Mouse (Mus musculus) heart, embryonic 13.5 days (tissue): ENCODE data around the gene Cacna2d1. TPM values are rescaled to one million over a fixed set of nuclear protein-coding genes. Genes with fewer than 3 reads are reported as not detected.

Experiments used
- ATAC-seq: fragments of 200-750 bp; cut with Nextera tagmentation; 2 replicates; pipeline ENCODE4 v1.8.0; 2017; ENCODE audit warnings: moderate TSS enrichment; ENCODE audit not compliant: insufficient number of reproducible peaks, low FRiP score, low TSS enrichment; ENCODE audit errors: extremely low read depth
- H3K27ac ChIP-seq: fragments of 300-500 bp; sonication (generic); replicated peaks from 2 replicates; pipeline ENCODE4 v1.5.1; 2015; ENCODE audit warnings: moderate library complexity, mild to moderate bottlenecking, inconsistent platforms
- H3K27me3 ChIP-seq: fragments of 300-500 bp; sonication (generic); replicated peaks from 2 replicates; pipeline ENCODE4 v1.6.1; 2015; ENCODE audit warnings: mild to moderate bottlenecking, inconsistent platforms
- H3K36me3 ChIP-seq: fragments of 300-500 bp; sonication (generic); 2 replicates; pipeline ENCODE4 v1.6.1; 2015; ENCODE audit warnings: mild to moderate bottlenecking, inconsistent platforms
- H3K4me1 ChIP-seq: fragments of 300-500 bp; sonication (generic); 2 replicates; pipeline ENCODE4 v1.6.1; 2015; ENCODE audit warnings: inconsistent platforms
- H3K4me2 ChIP-seq: fragments of 300-500 bp; sonication (generic); 2 replicates; pipeline ENCODE4 v1.6.1; 2015; ENCODE audit warnings: inconsistent platforms, mild to moderate bottlenecking, moderate library complexity
- H3K4me3 ChIP-seq: fragments of 300-500 bp; sonication (generic); 2 replicates; pipeline ENCODE4 v1.5.1; 2015; ENCODE audit warnings: moderate library complexity, mild to moderate bottlenecking, inconsistent platforms
- H3K9ac ChIP-seq: fragments of 300-500 bp; sonication (generic); 2 replicates; pipeline ENCODE4 v1.6.1; 2015; ENCODE audit warnings: inconsistent platforms, mild to moderate bottlenecking, moderate library complexity
- H3K9me3 ChIP-seq: fragments of 300-500 bp; sonication (generic); 2 replicates; pipeline ENCODE4 v1.6.1; 2016; ENCODE audit warnings: inconsistent platforms
- WGBS: fragments of 180-500 bp; shearing (Covaris S2); methylation state at CpG from one replicate; pipeline ENCODE4 v1.1.7; 2015; ENCODE audit warnings: mixed read lengths; 5-methylcytosine and 5-hydroxymethylcytosine counted together
- polyA plus RNA-seq: library from polyadenylated mRNA; unstranded; fragments of >200 nt; fragmentation: Nextera tagmentation; extraction: Ambion mirVana; gene quantifications from 2 replicates; pipeline ENCODE4 v1.2.1, GENCODE M21; 2015

Cacna2d1 gene
- polyA plus RNA-seq, 1 experiment from 2014 or later, result 17.7 TPM

DNA sequence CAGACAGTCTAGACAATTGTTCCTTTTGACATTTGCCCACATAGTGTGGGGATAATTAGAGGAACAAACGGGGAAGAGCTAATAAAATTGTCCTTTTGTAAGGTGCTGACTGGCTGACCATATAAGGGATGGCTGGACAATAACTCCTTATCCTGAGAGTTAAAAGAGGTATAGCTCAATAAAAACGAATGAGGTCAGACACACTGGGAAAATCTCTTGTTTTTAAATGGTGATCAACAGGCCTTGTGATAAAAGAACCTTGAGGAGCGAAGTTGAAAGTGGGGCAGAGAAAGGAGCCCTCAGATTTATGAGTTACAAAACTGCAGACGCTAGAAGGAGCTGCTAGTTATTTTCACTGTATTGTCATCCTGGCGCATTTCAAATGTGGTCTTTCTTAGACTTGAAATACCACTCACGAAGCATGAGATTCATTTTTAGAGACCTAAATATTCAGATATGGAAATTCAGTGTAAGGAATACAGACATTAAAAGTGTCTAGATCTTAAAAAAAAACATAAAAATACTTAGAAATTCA, 6.8 kb downstream of the Cacna2d1 start:
- H3K27me3 ChIP-seq, result no peaks in the 10 kb centered on the region
- no peak for ATAC-seq
- H3K27ac ChIP-seq, result no peak overlapping the region
- WGBS, result 52% methylated on average over 6 of the region's 6 CpGs
- H3K4me2 ChIP-seq, result no peak overlapping the region
- no peak overlapping the region for H3K4me3 ChIP-seq
- H3K9ac ChIP-seq, result no peak overlapping the region
- peaks cover 17% of the 10 kb centered on the region for H3K36me3 ChIP-seq
- peaks cover 16% of the 10 kb centered on the region for H3K4me1 ChIP-seq
- no peaks in the 10 kb centered on the region for H3K9me3 ChIP-seq

GRCm38 (mm10) chr5:15942051-15942450, 7.6 kb downstream of the Cacna2d1 start:
- WGBS, result 74% methylated on average over 4 of the region's 4 CpGs
- no peak overlapping the region for H3K4me3 ChIP-seq
- no peak for ATAC-seq

DNA sequence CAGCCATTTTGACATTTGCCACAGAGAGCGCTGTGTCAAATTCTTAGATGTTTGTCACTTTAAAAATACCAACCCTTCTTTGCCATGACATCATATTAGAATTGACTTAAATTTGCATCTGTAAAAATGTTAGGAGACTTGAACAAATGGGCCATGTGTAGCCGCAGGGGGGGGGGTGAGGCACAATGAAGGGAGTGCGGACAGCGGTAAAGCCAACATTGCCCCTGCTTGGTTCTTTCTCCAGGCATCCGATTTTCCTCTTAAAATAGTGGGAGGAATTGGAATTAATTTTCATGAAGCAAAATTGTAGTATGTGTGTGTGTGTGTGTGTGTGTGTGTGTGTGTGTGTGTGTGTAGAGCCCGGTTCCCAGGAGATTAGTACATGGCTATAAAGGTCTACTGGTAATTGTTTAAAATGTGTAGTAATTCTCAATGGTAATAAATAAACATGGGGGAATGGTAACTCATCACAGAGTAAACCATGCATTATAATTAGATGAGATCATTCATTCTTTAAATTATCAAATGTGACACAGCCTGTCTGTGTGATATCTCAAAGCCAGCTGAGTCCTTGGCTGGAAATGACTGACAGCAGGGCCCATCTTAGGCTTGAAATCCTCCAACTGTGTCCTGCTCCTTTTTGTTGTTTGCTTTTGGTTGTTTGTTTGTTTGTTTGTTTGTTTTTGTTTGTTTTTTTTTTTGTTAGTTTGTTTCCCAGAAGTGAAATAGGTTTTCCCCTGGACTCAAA, 14.0 kb downstream of the Cacna2d1 start:
- H3K27me3 ChIP-seq, result no peaks in the 10 kb centered on the region
- no peaks in the 10 kb centered on the region for H3K4me1 ChIP-seq
- H3K9ac ChIP-seq, result no peak overlapping the region
- 84% methylated on average over 6 of the region's 6 CpGs for WGBS
- peaks cover 15% of the 10 kb centered on the region for H3K36me3 ChIP-seq
- no peak for ATAC-seq
- no peak overlapping the region for H3K4me3 ChIP-seq
- H3K27ac ChIP-seq, result no peak overlapping the region
- H3K4me2 ChIP-seq, result no peak overlapping the region
- no peaks in the 10 kb centered on the region for H3K9me3 ChIP-seq

More at GRCm38 (mm10) chr5:15942051-15942450, 7.6 kb downstream of the Cacna2d1 start:
- H3K4me1 ChIP-seq, result peaks cover 13% of the 10 kb centered on the region
- no peak overlapping the region for H3K9ac ChIP-seq
- H3K27me3 ChIP-seq, result no peaks in the 10 kb centered on the region
- no peak overlapping the region for H3K27ac ChIP-seq
- H3K4me2 ChIP-seq, result no peak overlapping the region
- peaks cover 17% of the 10 kb centered on the region for H3K36me3 ChIP-seq
- H3K9me3 ChIP-seq, result no peaks in the 10 kb centered on the region

DNA sequence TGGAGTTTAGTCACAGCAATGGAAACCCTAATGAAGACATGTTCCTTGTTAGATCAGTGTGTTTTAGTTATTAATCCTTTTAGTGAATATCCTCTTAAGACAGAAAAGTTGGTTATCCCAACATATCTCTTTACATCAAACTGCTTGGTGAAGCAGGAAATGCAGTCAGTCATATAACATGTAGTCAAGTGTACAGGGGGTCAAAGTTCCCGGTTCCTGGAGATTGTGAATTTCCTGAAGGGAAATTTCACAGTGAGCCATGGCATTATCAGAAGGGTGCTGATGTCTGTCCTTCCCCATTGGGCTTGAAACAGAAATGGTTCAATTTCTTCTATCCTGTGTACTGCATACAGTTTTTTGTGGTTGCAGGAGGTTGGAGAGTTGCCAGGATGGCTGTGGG, 25.3 kb downstream of the Cacna2d1 start:
- Histone ChIP-seq H3K36me3 (no peaks in the 10 kb centered on the region), H3K4me2 (no peak overlapping the region), H3K9ac (no peak overlapping the region), H3K4me1 (peaks cover 16% of the 10 kb centered on the region), H3K27me3 (no peaks in the 10 kb centered on the region), H3K9me3 (no peaks in the 10 kb centered on the region), H3K27ac (peak overlapping the region; percentile 60), H3K4me3 (no peak overlapping the region)
- WGBS, result 48% methylated on average over 1 of the region's 1 CpGs
- no peak for ATAC-seq

- Histone ChIP-seq H3K4me2 (no peak overlapping the region), H3K9me3 (no peaks in the 10 kb centered on the region), H3K27ac (no peak overlapping the region), H3K36me3 (no peaks in the 10 kb centered on the region), H3K4me3 (no peak overlapping the region), H3K9ac (no peak overlapping the region), H3K27me3 (no peaks in the 10 kb centered on the region), H3K4me1 (peaks cover 29% of the 10 kb centered on the region)
- no peak for ATAC-seq
- WGBS, result 75% methylated on average over 2 of the region's 2 CpGs
These were observed 27.4 kb downstream of the Cacna2d1 start for GRCm38 (mm10) chr5:15961866-15962265.

DNA sequence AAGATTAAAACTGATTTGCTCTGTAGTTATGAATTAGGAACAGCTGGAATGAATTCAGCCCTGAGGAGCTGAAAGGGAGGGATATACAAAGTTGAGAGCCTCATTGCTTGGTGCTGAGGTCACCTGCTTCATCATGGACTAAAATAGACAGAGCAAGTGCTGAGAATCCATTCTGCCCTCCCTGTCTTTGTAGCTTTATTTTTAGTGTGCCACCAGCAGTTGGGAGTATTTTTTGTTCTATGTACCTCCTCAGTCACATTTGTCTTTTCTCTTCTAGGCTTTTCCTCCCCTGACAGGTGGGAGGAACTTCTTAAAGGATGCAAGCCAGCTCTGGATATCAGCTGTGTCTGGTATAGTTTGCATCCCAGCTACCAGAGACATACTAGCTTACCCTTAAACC, 32.4 kb downstream of the Cacna2d1 start:
- Histone ChIP-seq H3K4me2 (peak overlapping the region; percentile 42), H3K27ac (peak overlapping the region; percentile 95), H3K4me1 (peaks cover 43% of the 10 kb centered on the region), H3K27me3 (no peaks in the 10 kb centered on the region), H3K36me3 (no peaks in the 10 kb centered on the region), H3K4me3 (no peak overlapping the region), H3K9ac (no peak overlapping the region; the same call in 1 of the 2 replicates), H3K9me3 (no peaks in the 10 kb centered on the region)
- ATAC-seq, result no peak

GRCm38 (mm10) chr5:15971821-15972220, 37.3 kb downstream of the Cacna2d1 start:
- H3K4me1 ChIP-seq, result peaks cover 45% of the 10 kb centered on the region
- H3K27ac ChIP-seq, result peak overlapping the region; percentile 29; the same call in 1 of the 2 replicates

GRCm38 (mm10) chr5:15972351-15972750, 37.9 kb downstream of the Cacna2d1 start:
- H3K4me1 ChIP-seq, result peaks cover 42% of the 10 kb centered on the region
- H3K4me3 ChIP-seq, result no peak overlapping the region
- 54% methylated on average over 1 of the region's 1 CpGs for WGBS
- H3K27ac ChIP-seq, result peak overlapping the region; percentile 29; the same call in 1 of the 2 replicates
- no peak overlapping the region for H3K4me2 ChIP-seq
- no peaks in the 10 kb centered on the region for H3K27me3 ChIP-seq
- ATAC-seq, result no peak
- no peak overlapping the region for H3K9ac ChIP-seq
- no peaks in the 10 kb centered on the region for H3K9me3 ChIP-seq
- H3K36me3 ChIP-seq, result 0 out of 2 replicates have a peak, but pooled peaks cover 5% of the 10 kb centered on the region

More at GRCm38 (mm10) chr5:15971821-15972220, 37.3 kb downstream of the Cacna2d1 start:
- no peak overlapping the region for H3K9ac ChIP-seq
- no peak overlapping the region for H3K4me2 ChIP-seq
- no peaks in the 10 kb centered on the region for H3K27me3 ChIP-seq
- H3K4me3 ChIP-seq, result no peak overlapping the region
- H3K9me3 ChIP-seq, result no peaks in the 10 kb centered on the region
- H3K36me3 ChIP-seq, result 0 out of 2 replicates have a peak, but pooled peaks cover 5% of the 10 kb centered on the region
- WGBS, result 62% methylated on average over 4 of the region's 4 CpGs
- no peak for ATAC-seq

DNA sequence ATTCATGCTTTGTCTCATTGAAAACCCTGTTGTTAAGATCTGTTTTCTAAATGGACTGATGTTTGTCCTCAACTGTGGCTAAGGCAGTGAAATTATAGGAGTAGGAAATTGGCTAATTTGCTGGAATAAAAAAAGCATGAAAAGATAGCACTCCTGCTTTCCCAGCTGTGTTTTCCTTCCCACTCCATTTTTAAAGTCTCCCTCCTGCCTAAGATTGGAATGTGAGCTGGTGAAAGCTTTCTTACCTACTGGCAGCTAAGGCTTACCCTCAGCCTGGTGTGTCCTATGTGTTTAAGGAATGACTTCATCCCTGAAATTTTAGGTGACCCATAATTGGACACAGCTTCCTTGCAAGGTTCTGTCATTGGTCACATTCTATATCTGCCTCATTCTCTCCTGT, 40.2 kb downstream of the Cacna2d1 start:
- peaks cover 25% of the 10 kb centered on the region for H3K4me1 ChIP-seq
- 0 out of 2 replicates have a peak, but pooled peaks cover 5% of the 10 kb centered on the region for H3K36me3 ChIP-seq
- H3K9ac ChIP-seq, result no peak overlapping the region
- no peak overlapping the region for H3K4me2 ChIP-seq
- no peaks in the 10 kb centered on the region for H3K27me3 ChIP-seq
- H3K9me3 ChIP-seq, result no peaks in the 10 kb centered on the region
- ATAC-seq, result no peak
- no peak overlapping the region for H3K4me3 ChIP-seq
- H3K27ac ChIP-seq, result no peak overlapping the region

- no peak overlapping the region for H3K9ac ChIP-seq
- peaks cover 13% of the 10 kb centered on the region for H3K4me1 ChIP-seq
- no peak for ATAC-seq
- no peak overlapping the region for H3K4me2 ChIP-seq
- 82% methylated on average over 2 of the region's 2 CpGs for WGBS
- H3K36me3 ChIP-seq, result no peaks in the 10 kb centered on the region
- no peak overlapping the region for H3K27ac ChIP-seq
- no peaks in the 10 kb centered on the region for H3K27me3 ChIP-seq
- no peaks in the 10 kb centered on the region for H3K9me3 ChIP-seq
- H3K4me3 ChIP-seq, result no peak overlapping the region
These were observed 44.7 kb downstream of the Cacna2d1 start for GRCm38 (mm10) chr5:15979225-15979624.

DNA sequence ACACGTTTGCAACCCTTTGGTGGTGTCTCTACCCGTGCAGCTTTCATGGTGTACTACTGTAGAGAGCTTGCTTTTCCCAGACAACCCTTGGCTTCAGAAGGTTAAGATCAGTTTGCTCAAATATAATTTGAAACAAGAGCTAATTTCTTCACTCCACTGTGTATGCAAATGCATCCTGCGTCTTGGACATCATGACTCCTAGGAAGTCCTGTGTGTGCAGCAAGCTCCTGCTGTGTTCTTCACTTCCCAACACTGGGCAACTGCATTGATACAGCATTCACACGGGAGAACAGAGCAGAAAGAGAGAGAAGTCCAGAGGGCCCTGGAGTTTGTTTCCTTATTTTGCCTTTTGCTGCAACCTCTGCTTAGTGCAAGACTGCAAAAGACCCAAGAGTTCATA, 48.1 kb downstream of the Cacna2d1 start:
- Histone ChIP-seq H3K9me3 (no peaks in the 10 kb centered on the region), H3K9ac (no peak overlapping the region), H3K4me3 (no peak overlapping the region), H3K27me3 (no peaks in the 10 kb centered on the region), H3K27ac (no peak overlapping the region), H3K36me3 (no peaks in the 10 kb centered on the region), H3K4me2 (no peak overlapping the region), H3K4me1 (peaks cover 18% of the 10 kb centered on the region)
- 59% methylated on average over 4 of the region's 4 CpGs for WGBS
- no peak for ATAC-seq

DNA sequence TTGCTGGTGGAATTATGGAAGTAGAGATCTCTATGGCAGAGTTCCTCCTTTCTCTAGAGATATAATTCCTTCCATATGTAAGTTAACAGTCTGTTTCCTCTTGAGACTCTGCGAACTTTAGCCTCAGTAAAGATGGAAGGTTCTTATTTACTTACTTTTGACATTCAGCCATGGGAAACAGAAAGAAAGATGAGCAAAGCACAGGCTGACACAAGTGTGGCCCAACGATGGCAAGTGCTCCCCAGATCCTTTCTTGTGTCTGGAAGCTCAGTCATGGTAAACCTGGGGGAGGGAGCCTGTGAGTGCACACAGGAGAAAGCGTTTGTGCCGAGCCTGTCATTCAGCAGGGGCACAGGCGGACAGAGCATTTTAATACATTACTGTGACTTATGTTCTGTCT, 48.9 kb downstream of the Cacna2d1 start:
- Histone ChIP-seq H3K4me1 (peaks cover 18% of the 10 kb centered on the region), H3K9ac (no peak overlapping the region), H3K9me3 (no peaks in the 10 kb centered on the region), H3K27me3 (no peaks in the 10 kb centered on the region), H3K4me2 (no peak overlapping the region), H3K36me3 (no peaks in the 10 kb centered on the region), H3K4me3 (no peak overlapping the region), H3K27ac (no peak overlapping the region)
- no peak for ATAC-seq
- WGBS, result 38% methylated on average over 5 of the region's 5 CpGs
